In the genomic region with DNA sequence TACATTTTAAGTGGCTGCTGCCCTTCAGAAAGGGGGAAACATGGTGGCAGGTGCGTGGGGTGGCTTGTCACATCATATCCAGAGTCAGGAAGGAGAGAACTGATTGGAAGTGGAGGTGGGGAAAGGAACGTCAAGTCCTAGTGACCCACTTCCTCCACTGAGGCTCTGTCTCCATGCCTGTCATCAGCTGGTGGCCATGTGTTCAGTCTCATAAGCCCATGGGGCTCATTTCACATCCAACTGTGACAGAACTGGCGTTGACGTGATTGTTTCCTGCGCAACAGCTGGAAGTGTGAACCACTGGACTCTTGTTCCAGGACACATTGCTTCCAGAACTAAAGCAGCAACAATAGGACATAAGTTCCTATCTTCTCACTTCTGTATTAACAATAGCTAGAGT, we compare ENCODE assay signal across 28 mouse cellular contexts. TPM values are rescaled to one million over a fixed set of nuclear protein-coding genes. Genes with fewer than 3 reads are reported as not detected.
DNase-seq lines count a peak whose midpoint lies in the region; ATAC-seq lines count a peak whose summit lies in the region.
"Had no signal": no experiment of that assay in that cellular context is flagged by ENCODE, and none has a peak within 500 bp of the region (broad histone marks: within the 10 kb centered on the region; RNA-seq: fewer than 3 reads in every experiment).

No protein-coding gene starts in this region.

- no peaks in the 10 kb centered on the region for H3K36me3 ChIP-seq in heart, embryonic 15.5 days
- H3K36me3 ChIP-seq in heart, embryonic 11.5 days (ENCODE audit: control insufficient read depth, insufficient read depth, low read length): no peaks in the 10 kb centered on the region
- no peaks in the 10 kb centered on the region for H3K36me3 ChIP-seq in limb, embryonic 11.5 days (ENCODE audit: control insufficient read depth, insufficient read depth, low read length)
- H3K36me3 ChIP-seq: G1E; liver, embryonic 13.5 days; midbrain, embryonic 12.5 days; neural tube, embryonic 13.5 days had no signal

- no peaks in the 10 kb centered on the region; the same call in 1 of the 2 replicates for H3K4me1 ChIP-seq in heart, embryonic 15.5 days (replicated peaks)
- no peaks in the 10 kb centered on the region for H3K4me1 ChIP-seq in heart, embryonic 11.5 days (ENCODE audit: control insufficient read depth, insufficient read depth, low read length)
- H3K4me1 ChIP-seq in limb, embryonic 11.5 days (ENCODE audit: control insufficient read depth, insufficient read depth, low read length): no peaks in the 10 kb centered on the region
- H3K4me1 ChIP-seq: forebrain, embryonic 13.5 days; liver, embryonic 13.5 days; megakaryocyte, embryonic 14.5 days; midbrain, embryonic 12.5 days; neural tube, embryonic 13.5 days had no signal

- H3K4me2 ChIP-seq in heart, embryonic 15.5 days: no peak overlapping the region
- no peak overlapping the region for H3K4me2 ChIP-seq in heart, embryonic 11.5 days
- H3K4me2 ChIP-seq in limb, embryonic 11.5 days (ENCODE audit: low read depth, severe bottlenecking): no peak overlapping the region
- H3K4me2 ChIP-seq: forebrain, embryonic 13.5 days; liver, embryonic 13.5 days; midbrain, embryonic 12.5 days; neural tube, embryonic 13.5 days had no signal

- ATAC-seq in heart, embryonic 15.5 days (replicated peaks; ENCODE audit: insufficient number of reproducible peaks, insufficient read depth, low FRiP score, low read depth): 0 out of 2 replicates have a peak, but pooled peaks have one; percentile 27
- ATAC-seq in heart, embryonic 11.5 days (replicated peaks; ENCODE audit: insufficient number of reproducible peaks, low FRiP score, low TSS enrichment): no peak
- ATAC-seq in limb, embryonic 11.5 days (ENCODE audit: insufficient number of reproducible peaks, low FRiP score, low TSS enrichment, low read depth): peak; percentile 31; the same call in 1 of the 2 replicates
- ATAC-seq: forebrain, embryonic 13.5 days; hindbrain, embryonic 16.5 days; lung, postnatal 0 days had no signal

- 25% methylated on average over 5 of the region's 5 CpGs for WGBS in heart, embryonic 15.5 days
- 16% methylated on average over 5 of the region's 5 CpGs for WGBS in heart, embryonic 11.5 days (ENCODE audit: insufficient replicate concordance)
- WGBS in limb, embryonic 11.5 days: 48% methylated on average over 5 of the region's 5 CpGs

- no peak overlapping the region for H3K9ac ChIP-seq in heart, embryonic 15.5 days
- H3K9ac ChIP-seq in heart, embryonic 11.5 days (ENCODE audit: low read depth, low read length): no peak overlapping the region
- no peak overlapping the region for H3K9ac ChIP-seq in limb, embryonic 11.5 days (ENCODE audit: low read length)
- H3K9ac ChIP-seq: forebrain, embryonic 13.5 days; liver, embryonic 13.5 days; midbrain, embryonic 12.5 days; neural tube, embryonic 13.5 days had no signal

- peaks cover 11% of the 10 kb centered on the region for H3K27me3 ChIP-seq in heart, embryonic 15.5 days
- H3K27me3 ChIP-seq in heart, embryonic 11.5 days (ENCODE audit: control insufficient read depth, insufficient read depth, low read length): peaks cover 17% of the 10 kb centered on the region
- H3K27me3 ChIP-seq in limb, embryonic 11.5 days (ENCODE audit: control insufficient read depth, insufficient read depth, low read length): no peaks in the 10 kb centered on the region

- H3K27ac ChIP-seq in heart, embryonic 15.5 days: no peak overlapping the region
- no peak overlapping the region for H3K27ac ChIP-seq in heart, embryonic 11.5 days (ENCODE audit: low read depth, low read length)
- H3K27ac ChIP-seq in limb, embryonic 11.5 days (replicated peaks; ENCODE audit: low read depth, low read length): no peak overlapping the region
- H3K27ac ChIP-seq: forebrain, embryonic 13.5 days; liver, embryonic 13.5 days; midbrain, embryonic 12.5 days; neural tube, embryonic 13.5 days; stomach, postnatal 0 days had no signal

- peak; percentile 18 for DNase-seq in embryo, embryonic 10.5 days (ENCODE audit: low spot score)
- DNase-seq in embryo, embryonic 11 days: no peak
- peak; percentile 44 for DNase-seq in forelimb bud, embryonic 11.5 days (ENCODE audit: low read depth, low spot score)
- peak; percentile 48 for DNase-seq in limb, embryonic 11.5 days (ENCODE audit: low spot score)
- no peak for DNase-seq in left cerebral cortex, postnatal 36 days (ENCODE audit: low spot score in 2 of 2)
- DNase-seq: adrenal gland, adult 8-10 months; cerebellum, adult 2 months; cerebellum, postnatal 25 days; gastrocnemius, postnatal 14 days; kidney, adult 2 months; kidney, postnatal 4 days; liver, embryonic 13.5 days; lung, adult 18-20 months; lung, postnatal 4 days; right cerebral cortex, postnatal 4 days; thymus, adult 18-20 months; thymus, postnatal 25 days had no signal

- H3K9me3 ChIP-seq in heart, embryonic 15.5 days (replicated peaks): no peaks in the 10 kb centered on the region
- H3K9me3 ChIP-seq in heart, embryonic 11.5 days (replicated peaks; ENCODE audit: control insufficient read depth, low read length): no peaks in the 10 kb centered on the region
- H3K9me3 ChIP-seq in limb, embryonic 11.5 days (ENCODE audit: control insufficient read depth, low read length): no peaks in the 10 kb centered on the region
- H3K9me3 ChIP-seq: forebrain, embryonic 13.5 days; G1E; liver, embryonic 13.5 days; midbrain, embryonic 12.5 days; neural tube, embryonic 13.5 days had no signal

- intact Hi-C loops in left cerebral cortex, postnatal 36 days (cut with DNase I): no loop called here

- H3K4me3 ChIP-seq in heart, embryonic 15.5 days: no peak overlapping the region
- no peak overlapping the region for H3K4me3 ChIP-seq in heart, embryonic 11.5 days (ENCODE audit: low read depth, low read length)
- no peak overlapping the region for H3K4me3 ChIP-seq in limb, embryonic 11.5 days (ENCODE audit: low read depth, low read length)
- H3K4me3 ChIP-seq: forebrain, embryonic 13.5 days; liver, embryonic 13.5 days; megakaryocyte, embryonic 14.5 days; midbrain, embryonic 12.5 days; myocyte; neural tube, embryonic 13.5 days had no signal

RNA-seq across cellular contexts. Expression of gene Sfmbt2, which starts 40.1 kb away (rescaled TPM):
- polyA plus RNA-seq in heart, embryonic 15.5 days (2015; fragmentation: Nextera tagmentation; extraction: Ambion mirVana): 1.2 and 1.3 TPM in 2 replicates
- polyA plus RNA-seq in heart, embryonic 11.5 days (2014; fragmentation: Nextera tagmentation; extraction: Ambion mirVana): 1.5 and 1.6 TPM in 2 replicates
- 1.1 and 1.6 TPM in 2 replicates for polyA plus RNA-seq in limb, embryonic 11.5 days (2014; fragmentation: Nextera tagmentation; extraction: Ambion mirVana)
- total RNA-seq in left cerebral cortex, postnatal 36 days (2021): 1 to 10 TPM; 3.7 to 4.6 TPM

Comparison
In these comparisons a context has a peak if more than half of its experiments do, and no peak if none do; other contexts are left out.
1. DNase-seq: peak in embryo, embryonic 10.5 days (single experiment), forelimb bud, embryonic 11.5 days (single experiment) and limb, embryonic 11.5 days (single experiment); none in embryo, embryonic 11 days (single experiment) and left cerebral cortex, postnatal 36 days (0 of 2).